ENCODE assay signal across 24 mouse cellular contexts in genomic region chr2:147359716-147360115, GRCm38 (mm10). TPM values are rescaled to one million over a fixed set of nuclear protein-coding genes. Genes with fewer than 3 reads are reported as not detected.
DNase-seq lines count a peak whose midpoint lies in the region; ATAC-seq lines count a peak whose summit lies in the region.
"Had no signal": no experiment of that assay in that cellular context is flagged by ENCODE, and none has a peak within 500 bp of the region (broad histone marks: within the 10 kb centered on the region; RNA-seq: fewer than 3 reads in every experiment).

No protein-coding gene starts in this region.

- peak; percentile 63 for DNase-seq in heart, adult 11 months
- DNase-seq in heart, adult 8-10 months (ENCODE audit: low spot score) = no peak
- peak; percentile 18 for DNase-seq in midbrain, embryonic 10.5 days (ENCODE audit: low spot score)
- DNase-seq in embryo, embryonic 11 days = peak; percentile 41
- peak; percentile 20 for DNase-seq in retina, postnatal 1 day
- no peak for DNase-seq in heart, adult 9 months (ENCODE audit: low spot score in 2 of 2)
- DNase-seq: adrenal gland, postnatal 10 days; cerebellum, adult 11 months; cerebellum, adult 8-10 months; gastrocnemius, postnatal 14 days; heart, postnatal 10 days; heart, postnatal 4 days had no signal

- WGBS in midbrain, embryonic 10.5 days = 1% methylated on average over 4 of the region's 4 CpGs
- 2% methylated on average over 4 of the region's 4 CpGs for WGBS in midbrain, embryonic 16.5 days

- ATAC-seq in midbrain, embryonic 16.5 days = no peak
- ATAC-seq: forebrain, embryonic 16.5 days; inflammation-experienced regulatory T-cells, adult 6 months had no signal

- H3K9me3 ChIP-seq in midbrain, embryonic 10.5 days (replicated peaks) = no peaks in the 10 kb centered on the region
- no peaks in the 10 kb centered on the region for H3K9me3 ChIP-seq in midbrain, embryonic 16.5 days (replicated peaks; ENCODE audit: control insufficient read depth, low read length, poor library complexity, severe bottlenecking)
- H3K9me3 ChIP-seq: embryonic facial prominence, embryonic 12.5 days; forebrain, embryonic 12.5 days; heart, embryonic 10.5 days; hindbrain, embryonic 15.5 days had no signal

- no peak overlapping the region for H3K9ac ChIP-seq in midbrain, embryonic 16.5 days (ENCODE audit: low read depth, low read length)
- H3K9ac ChIP-seq: embryonic facial prominence, embryonic 12.5 days; forebrain, embryonic 12.5 days; hindbrain, embryonic 15.5 days had no signal

- no peaks in the 10 kb centered on the region for H3K36me3 ChIP-seq in midbrain, embryonic 10.5 days
- H3K36me3 ChIP-seq in midbrain, embryonic 16.5 days (ENCODE audit: control insufficient read depth, insufficient read depth, low read length) = no peaks in the 10 kb centered on the region
- H3K36me3 ChIP-seq: embryonic facial prominence, embryonic 12.5 days; forebrain, embryonic 12.5 days; heart, embryonic 10.5 days; hindbrain, embryonic 15.5 days had no signal

- peaks cover 100% of the 10 kb centered on the region for H3K27me3 ChIP-seq in midbrain, embryonic 10.5 days (ENCODE audit: low read depth, poor library complexity, severe bottlenecking)
- H3K27me3 ChIP-seq in midbrain, embryonic 16.5 days (ENCODE audit: control insufficient read depth, insufficient read depth, low read depth, low read length) = peaks cover 81% of the 10 kb centered on the region

- no peak overlapping the region for H3K27ac ChIP-seq in midbrain, embryonic 10.5 days (replicated peaks)
- no peak overlapping the region for H3K27ac ChIP-seq in midbrain, embryonic 16.5 days (ENCODE audit: low read length)
- H3K27ac ChIP-seq: embryonic facial prominence, embryonic 12.5 days; forebrain, embryonic 12.5 days; heart, embryonic 10.5 days; hindbrain, embryonic 15.5 days had no signal

- H3K4me2 ChIP-seq in midbrain, embryonic 16.5 days (ENCODE audit: low read length) = no peak overlapping the region
- H3K4me2 ChIP-seq: forebrain, embryonic 12.5 days; hindbrain, embryonic 15.5 days had no signal

- H3K4me3 ChIP-seq in midbrain, embryonic 10.5 days = no peak overlapping the region
- H3K4me3 ChIP-seq in midbrain, embryonic 16.5 days (ENCODE audit: low read depth, low read length) = no peak overlapping the region
- H3K4me3 ChIP-seq: embryonic facial prominence, embryonic 12.5 days; forebrain, embryonic 12.5 days; heart, embryonic 10.5 days; hindbrain, embryonic 15.5 days had no signal

- peaks cover 6% of the 10 kb centered on the region for H3K4me1 ChIP-seq in midbrain, embryonic 10.5 days
- no peaks in the 10 kb centered on the region for H3K4me1 ChIP-seq in midbrain, embryonic 16.5 days (ENCODE audit: control insufficient read depth, insufficient read depth, low read length)
- H3K4me1 ChIP-seq: embryonic facial prominence, embryonic 12.5 days had no signal

RNA-seq across cellular contexts. Expression of gene Pax1, which starts 2.0 kb away (rescaled TPM):
- total RNA-seq in heart, adult 8-10 months (2022) = not detected
- polyA plus RNA-seq in midbrain, embryonic 10.5 days (2016; fragmentation: Nextera tagmentation; extraction: Ambion mirVana) = 0.05 and 0.15 TPM in 2 replicates
- polyA plus RNA-seq in midbrain, embryonic 16.5 days (2015; fragmentation: Nextera tagmentation; extraction: Ambion mirVana) = not detected in 2 replicates
- total RNA-seq: adrenal gland, postnatal 10 days; common myeloid progenitor, adult 5-6 weeks; gastrocnemius, adult 18-20 months; heart, postnatal 10 days; heart, postnatal 4 days; MEL had no signal
- polyA plus RNA-seq: C2C12; forebrain, embryonic 16.5 days; heart, embryonic 14.5 days; hindbrain, embryonic 15.5 days; inflammation-experienced regulatory T-cells, adult 6 months had no signal

Comparison
In these comparisons a context has a peak if more than half of its experiments do, and no peak if none do; other contexts are left out.
1. DNase-seq: peak in heart, adult 11 months (single experiment), midbrain, embryonic 10.5 days (single experiment), embryo, embryonic 11 days (single experiment) and retina, postnatal 1 day (single experiment); none in heart, adult 8-10 months (single experiment) and heart, adult 9 months (0 of 2).